Mouse (Mus musculus): ENCODE data around the gene Cnot1.
"Not testable (repeated sequence)": the region's sequence is repeated elsewhere in the genome, so short reads cannot be mapped to it uniquely, and the experiment has no call there.

The Cnot1 gene

DNA sequence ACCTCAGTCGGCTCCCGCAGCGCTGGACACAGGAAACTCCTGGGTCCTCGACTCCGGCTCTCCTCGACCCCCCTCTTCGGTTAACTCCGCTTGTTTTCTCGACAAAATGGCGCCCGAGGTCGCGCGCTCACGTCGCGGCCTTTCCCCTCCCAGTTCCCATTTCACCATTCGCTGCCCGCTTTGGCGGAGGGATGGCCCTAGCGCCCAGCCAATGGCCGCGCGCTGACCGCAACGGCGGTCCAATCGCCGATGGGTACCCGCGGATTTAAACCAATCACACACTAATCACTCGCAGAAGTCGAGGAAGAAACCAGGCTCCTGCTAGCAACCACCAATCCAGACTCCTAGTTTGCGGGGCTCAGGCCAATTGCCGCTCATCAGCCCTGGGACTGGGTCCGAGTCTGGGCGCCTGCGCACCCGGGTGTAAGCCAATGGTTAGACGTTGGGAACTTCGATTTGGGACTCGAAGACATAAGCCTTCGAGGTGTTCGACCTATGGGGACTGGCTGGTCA lies at the start of gene Cnot1:
Cnot1 (minus strand) TSS at position 134 of the 513 bp plus-strand sequence.
- peak; percentile 96 for DNase-seq (ENCODE audit: low spot score)

GRCm38 (mm10) chr8:95854174-95854573 lies 46.9 kb upstream of the Cnot1 start:
- DNase-seq (ENCODE audit: low spot score) = no peak

GRCm38 (mm10) chr8:95853102-95853843 lies 46.0 kb upstream of the Cnot1 start, which contains the start of gene Slc38a7:
TSS of gene Slc38a7 (minus strand) at chr8:95853539.
- DNase-seq (ENCODE audit: low spot score) = peak; percentile 39

DNA sequence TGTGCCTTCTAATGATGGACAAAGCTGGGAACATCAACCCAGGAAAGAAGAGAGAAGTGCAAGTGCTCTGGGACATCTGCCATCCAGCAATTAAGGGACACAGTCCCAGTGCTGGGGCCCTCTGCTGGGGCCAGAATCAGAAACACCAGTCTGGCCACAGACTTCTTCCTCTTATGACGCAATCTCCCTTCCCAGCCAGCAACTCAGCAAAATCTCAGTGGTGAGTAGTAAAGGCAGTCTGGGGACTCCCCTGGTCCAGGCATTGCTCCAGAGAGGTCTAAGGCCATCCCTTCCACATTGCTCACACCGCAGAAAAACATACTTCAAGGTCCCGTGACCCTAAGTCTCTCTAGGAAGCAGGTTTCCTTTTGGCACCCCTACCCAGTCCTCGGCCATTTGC lies 45.0 kb upstream of the Cnot1 start:
- DNase-seq (ENCODE audit: low spot score) = no peak

DNA sequence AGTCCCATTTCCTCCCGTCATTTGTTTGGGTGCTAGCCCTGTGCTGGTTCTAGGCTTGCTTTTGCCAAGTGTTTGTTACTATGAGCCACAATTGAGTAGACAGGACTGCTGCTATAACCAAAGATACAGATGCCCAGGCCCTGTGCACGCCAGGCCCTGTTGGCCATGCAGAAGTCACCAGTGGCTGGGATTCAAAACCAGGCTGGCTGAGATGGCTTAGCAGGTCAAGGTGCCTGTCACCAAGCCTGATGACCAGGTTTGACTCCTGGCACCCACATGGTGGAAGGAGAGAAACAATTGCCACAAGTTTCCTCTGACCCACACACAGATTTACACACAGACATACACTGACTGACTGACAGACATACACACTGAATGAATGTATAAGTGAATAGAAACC lies 43.1 kb upstream of the Cnot1 start:
- no peak for DNase-seq (ENCODE audit: low spot score)

- no peak for DNase-seq (ENCODE audit: low spot score)
Measured at GRCm38 (mm10) chr8:95848734-95849464, 41.6 kb upstream of the Cnot1 start.

GRCm38 (mm10) chr8:95848061-95848551 lies 40.8 kb upstream of the Cnot1 start:
- no peak for DNase-seq (ENCODE audit: low spot score)

- no peak for DNase-seq (ENCODE audit: low spot score)
Measured at GRCm38 (mm10) chr8:95845026-95845425, 37.8 kb upstream of the Cnot1 start.

- DNase-seq (ENCODE audit: low spot score) = no peak
Measured at GRCm38 (mm10) chr8:95843968-95844367, 36.7 kb upstream of the Cnot1 start.

DNA sequence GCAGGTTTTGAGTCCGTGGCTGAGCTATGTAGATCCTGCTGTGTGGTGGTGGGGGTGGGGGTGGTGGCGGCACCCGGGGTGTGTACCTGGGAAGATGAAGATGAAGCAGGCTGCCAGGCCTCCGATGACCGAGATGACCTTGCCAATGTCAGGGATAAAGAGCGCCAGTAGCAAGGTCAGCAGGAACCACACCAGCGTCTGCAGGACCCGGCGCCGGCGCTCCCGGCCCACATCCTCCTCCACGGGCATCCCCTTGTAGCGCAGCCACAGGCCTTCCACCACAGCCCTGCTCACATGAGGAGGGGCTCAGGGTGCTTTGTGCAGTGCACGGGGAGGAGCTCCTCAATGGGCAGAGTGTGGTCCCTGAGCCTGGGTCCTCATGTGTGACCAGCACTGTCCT lies 34.2 kb upstream of the Cnot1 start:
- DNase-seq (ENCODE audit: low spot score) = no peak

GRCm38 (mm10) chr8:95839289-95839688 lies 32.0 kb upstream of the Cnot1 start:
- no peak for DNase-seq (ENCODE audit: low spot score)

DNA sequence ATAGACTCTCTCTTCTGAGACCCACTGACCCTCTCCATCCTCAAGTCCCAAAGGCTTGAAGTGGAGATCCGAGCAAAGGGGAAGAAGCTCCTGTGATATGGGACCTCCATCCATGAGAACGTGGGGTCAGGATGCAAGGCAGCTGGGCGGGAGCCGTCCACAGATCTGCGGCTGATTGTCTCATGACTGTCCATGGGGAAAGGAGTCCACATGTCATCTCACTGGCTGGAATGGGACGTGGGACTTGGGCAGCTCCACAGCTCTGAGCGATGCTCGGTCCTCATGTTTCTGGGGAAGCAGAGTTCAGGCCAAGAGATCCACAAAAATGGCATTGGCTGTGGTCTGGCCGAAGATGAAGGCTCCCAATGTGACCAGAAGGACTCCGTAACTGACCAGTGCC lies 30.0 kb upstream of the Cnot1 start:
- DNase-seq (ENCODE audit: low spot score) = no peak

DNA sequence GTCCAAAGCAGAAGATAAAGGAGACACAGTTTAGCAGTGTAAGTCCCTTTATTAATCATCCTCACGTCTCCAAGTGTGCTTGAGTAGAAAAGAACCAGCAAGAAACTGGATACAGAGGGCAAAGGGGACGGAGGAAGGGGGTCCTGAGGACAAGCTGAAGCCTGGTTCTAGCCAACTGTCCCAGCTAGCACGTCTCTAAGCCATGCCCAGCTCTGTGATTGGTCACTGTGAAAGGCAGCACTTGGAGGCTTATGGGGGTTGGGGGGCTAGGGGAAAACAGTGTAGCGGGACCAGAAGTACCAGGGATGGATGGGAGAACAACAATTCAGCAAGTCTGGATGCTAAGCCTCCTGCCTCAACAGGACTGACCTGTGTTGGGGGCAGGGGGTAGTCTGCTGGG lies 28.6 kb upstream of the Cnot1 start:
- no peak for DNase-seq (ENCODE audit: low spot score)

DNA sequence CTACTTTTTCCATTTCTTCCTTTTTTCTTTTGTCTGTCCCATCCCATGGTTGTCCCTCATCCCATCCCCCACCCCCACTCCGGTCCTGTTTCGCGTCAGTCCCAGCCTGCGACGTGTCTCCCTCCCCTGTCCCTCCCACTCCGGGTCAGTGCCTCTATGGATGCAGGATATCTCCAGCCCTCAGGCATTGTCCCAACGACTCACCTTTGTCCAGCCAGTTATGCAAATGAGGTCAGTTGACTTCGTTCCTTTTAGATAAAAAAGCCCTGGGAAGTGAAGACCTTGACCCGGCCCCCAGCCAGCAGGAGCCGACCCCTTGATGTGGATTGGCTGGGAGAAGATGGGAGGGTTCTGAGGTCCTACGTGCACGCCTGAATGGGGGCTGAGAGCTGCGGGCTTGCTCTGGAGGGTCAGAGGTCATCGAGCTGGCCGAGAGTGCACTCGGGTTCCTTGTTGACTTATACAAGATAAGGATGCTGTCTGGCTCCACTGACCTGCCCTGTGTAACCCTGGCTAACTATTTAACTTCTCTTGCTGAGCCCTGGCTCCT lies 26.2 kb upstream of the Cnot1 start:
- no peak for DNase-seq (ENCODE audit: low spot score)

DNA sequence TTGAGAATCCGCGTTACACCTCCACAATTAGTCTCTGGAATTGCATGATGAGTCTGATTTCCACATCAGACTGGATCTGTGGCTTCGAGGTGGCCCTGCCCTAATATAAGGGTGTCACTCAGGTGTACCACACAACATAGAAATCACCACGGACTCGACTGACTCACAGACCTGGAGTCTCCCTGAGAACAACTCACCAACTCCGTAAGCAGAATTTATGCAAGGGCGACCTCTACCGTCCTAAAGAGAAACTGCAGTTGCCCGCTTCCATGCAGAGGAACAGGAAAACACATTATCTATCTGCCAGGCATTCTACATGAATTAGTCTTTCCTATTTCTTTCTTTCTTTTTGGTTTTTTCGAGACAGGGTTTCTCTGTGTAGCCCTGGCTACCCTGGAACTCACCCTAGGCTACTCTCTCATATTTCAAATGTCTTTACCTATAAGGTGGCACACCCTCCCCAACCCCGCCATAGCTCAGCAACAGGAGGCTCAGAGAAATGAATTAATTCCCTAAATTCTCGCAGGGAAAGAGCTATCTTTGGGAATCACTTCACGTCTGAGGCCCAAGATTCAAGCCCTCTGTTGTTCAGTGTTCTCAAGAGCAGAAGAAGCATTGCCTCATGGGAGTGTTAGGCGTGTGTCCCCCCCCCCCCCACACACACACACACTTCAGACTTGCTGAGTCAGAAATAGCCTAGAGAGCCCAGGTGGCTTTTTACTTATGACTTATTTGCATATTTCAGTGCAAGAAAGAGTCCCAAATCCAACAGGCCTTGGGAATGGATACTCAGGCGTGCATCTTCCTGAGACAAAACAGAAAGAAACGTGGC lies 25.6 kb upstream of the Cnot1 start:
- DNase-seq (ENCODE audit: low spot score) = peak; percentile 72

DNA sequence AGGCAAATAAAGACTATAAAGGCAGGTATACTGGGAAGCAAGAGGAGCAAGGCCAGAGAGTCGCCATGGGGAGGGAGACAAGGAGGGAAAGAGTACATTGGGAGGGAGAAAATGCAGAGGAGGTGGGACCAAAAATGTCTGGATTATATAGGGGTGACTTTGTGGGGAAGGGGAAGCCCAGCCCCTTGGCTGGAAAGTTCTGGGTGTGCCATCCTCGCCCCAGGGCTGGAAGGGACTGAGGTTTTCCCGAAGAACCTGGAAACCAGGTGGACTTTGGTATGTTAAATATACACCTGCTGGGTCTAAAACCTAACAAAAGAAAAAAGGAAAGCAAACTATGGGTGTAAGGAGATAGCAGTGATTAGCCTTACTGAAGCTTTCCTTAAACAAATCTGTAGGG lies 22.9 kb upstream of the Cnot1 start:
- DNase-seq (ENCODE audit: low spot score) = no peak

- DNase-seq (ENCODE audit: low spot score) = not testable (repeated sequence)
Measured at GRCm38 (mm10) chr8:95825162-95825561, 17.9 kb upstream of the Cnot1 start, which contains the start of gene Sap18b. TSS of gene Sap18b (plus strand) at chr8:95825346.

GRCm38 (mm10) chr8:95822699-95823098 lies 15.4 kb upstream of the Cnot1 start:
- no peak for DNase-seq (ENCODE audit: low spot score)

DNA sequence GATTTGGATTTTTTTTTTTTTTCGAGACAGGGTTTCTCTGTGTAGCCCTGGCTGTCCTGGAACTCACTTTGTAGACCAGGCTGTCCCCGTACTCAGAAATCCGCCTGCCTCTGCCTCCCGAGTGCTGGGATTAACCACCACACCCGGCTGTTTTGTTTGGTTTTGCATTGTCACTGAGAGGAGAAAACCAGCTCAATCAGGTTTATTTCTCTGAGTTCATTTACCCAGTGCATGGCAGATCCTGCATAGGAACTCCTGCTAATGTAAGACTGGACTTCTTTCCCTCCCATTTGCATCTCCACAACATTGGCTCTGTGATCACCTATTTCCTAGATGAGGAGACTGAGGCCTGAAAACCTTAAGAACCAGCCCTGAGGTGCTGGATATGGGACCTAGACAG lies 14.8 kb upstream of the Cnot1 start:
- no peak for DNase-seq (ENCODE audit: low spot score)

GRCm38 (mm10) chr8:95821266-95821665 lies 14.0 kb upstream of the Cnot1 start:
- DNase-seq (ENCODE audit: low spot score) = no peak

GRCm38 (mm10) chr8:95818211-95818610 lies 10.9 kb upstream of the Cnot1 start:
- DNase-seq (ENCODE audit: low spot score) = no peak

DNA sequence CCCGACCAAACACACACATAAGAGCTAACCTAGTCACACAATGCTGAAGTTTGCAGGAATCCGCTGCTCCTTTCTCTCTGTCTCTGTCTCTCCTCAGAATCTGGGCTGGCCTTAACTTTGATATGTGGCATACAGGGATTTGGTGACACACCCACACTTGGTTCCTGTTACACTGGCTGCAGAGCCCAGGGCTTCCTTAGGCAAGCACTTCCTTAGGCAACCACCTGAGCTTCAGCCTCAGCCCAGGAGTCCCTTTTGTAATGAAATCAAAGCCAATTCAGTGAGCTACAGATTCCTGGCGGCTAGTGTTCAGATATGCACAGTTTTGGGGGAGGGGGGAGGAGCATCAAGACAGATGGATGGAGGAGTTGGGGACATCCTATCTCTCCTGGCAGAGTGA lies 10.3 kb upstream of the Cnot1 start:
- no peak for DNase-seq (ENCODE audit: low spot score)
